Mouse (Mus musculus) CH12.LX (cell line): ENCODE measurements around the gene Capn2. TPM values are rescaled to one million over a fixed set of nuclear protein-coding genes. Genes with fewer than 3 reads are reported as not detected.

Experiments used
- DNase-seq: peaks from one replicate; pipeline ENCODE4 v3.0.0-alpha.2; 2013; ENCODE audit errors: extremely low read depth
- H3K27ac ChIP-seq: 2 replicates; pipeline ENCODE4 v1.5.1; 2012; ENCODE audit warnings: low read depth, mild to moderate bottlenecking, control low read depth, moderate library complexity; ENCODE audit not compliant: insufficient read depth
- H3K27me3 ChIP-seq: replicated peaks from 2 replicates; pipeline ENCODE3; 2012; ENCODE audit warnings: inconsistent platforms
- H3K36me3 ChIP-seq, 2 experiments: replicated peaks in 1 of 2; 2 replicates each; pipeline versions ENCODE3 to v1.6.1; 2012; ENCODE audit warnings: inconsistent platforms in 1 of 2, low read length in 1 of 2, mild to moderate bottlenecking in 1 of 2, mixed read lengths in 1 of 2, moderate library complexity in 1 of 2; ENCODE audit not compliant: control insufficient read depth in 1 of 2, insufficient read depth in 1 of 2
- H3K4me1 ChIP-seq, 2 experiments: 2 replicates each; pipeline ENCODE4 v1.6.1; 2012; ENCODE audit warnings: inconsistent platforms in 1 of 2, moderate library complexity in 1 of 2; ENCODE audit not compliant: insufficient read depth in 2 of 2, control insufficient read depth in 1 of 2
- H3K4me2 ChIP-seq: 2 replicates; pipeline ENCODE4 v1.6.1; 2012; ENCODE audit warnings: low read depth, mild to moderate bottlenecking, control low read depth; ENCODE audit not compliant: poor library complexity, insufficient read depth, severe bottlenecking
- H3K4me3 ChIP-seq, 3 experiments: fragments of 150-350 bp in 1 of 3; sonication (generic) in 1 of 3; replicated peaks in 1 of 3; 2 replicates each; pipeline versions ENCODE3 to v1.5.1; 2011 to 2012; ENCODE audit warnings: low read depth in 2 of 3, low read length in 2 of 3, mild to moderate bottlenecking in 2 of 3, moderate library complexity in 2 of 3, control low read depth in 1 of 3, improper control_type of control experiment in 1 of 3, inconsistent platforms in 1 of 3, mixed read lengths in 1 of 3; ENCODE audit not compliant: poor library complexity in 1 of 3
- H3K79me2 ChIP-seq: replicated peaks from 2 replicates; pipeline ENCODE4 v1.6.1; 2012; ENCODE audit warnings: mild to moderate bottlenecking, moderate library complexity; ENCODE audit not compliant: control insufficient read depth, poor library complexity, insufficient read depth, severe bottlenecking; ENCODE audit errors: extremely low read depth
- H3K9ac ChIP-seq: 2 replicates; pipeline ENCODE4 v1.6.1; 2012; ENCODE audit warnings: low read depth, mild to moderate bottlenecking, control low read depth, moderate library complexity; ENCODE audit not compliant: insufficient read depth
- H3K9me3 ChIP-seq: replicated peaks from 2 replicates; pipeline ENCODE3; 2012; ENCODE audit warnings: low read length, inconsistent platforms, mixed read lengths
- CHD1 ChIP-seq: IDR thresholded peaks from 2 replicates; pipeline ENCODE4 v1.6.1; 2012; ENCODE audit warnings: low read depth, low read length, improper control_type of control experiment, inconsistent platforms
- CHD2 ChIP-seq: IDR thresholded peaks from 2 replicates; pipeline ENCODE4 v1.6.1; 2011; ENCODE audit warnings: low read length, improper control_type of control experiment
- CTCF ChIP-seq, 2 experiments: IDR thresholded peaks in 1 of 2; conservative IDR thresholded peaks in 1 of 2; 2 replicates each; pipeline ENCODE4 v1.5.1; 2011 to 2012; ENCODE audit warnings: low read depth in 2 of 2, low read length in 2 of 2, improper control_type of control experiment in 1 of 2, inconsistent platforms in 1 of 2, mild to moderate bottlenecking in 1 of 2, moderate library complexity in 1 of 2
- GABPA ChIP-seq: IDR thresholded peaks from 2 replicates; pipeline ENCODE4 v1.6.1; 2012; ENCODE audit warnings: low read depth, low read length, improper control_type of control experiment, inconsistent platforms; ENCODE audit not compliant: insufficient replicate concordance
- HCFC1 ChIP-seq: IDR thresholded peaks from 2 replicates; pipeline ENCODE4 v1.6.1; 2012; ENCODE audit warnings: low read depth, mild to moderate bottlenecking, inconsistent platforms, low read length, improper control_type of control experiment
- IRF4 ChIP-seq: IDR thresholded peaks from 2 replicates; pipeline ENCODE4 v1.6.1; 2014; ENCODE audit warnings: low read depth, mild to moderate bottlenecking, inconsistent platforms, low read length, improper control_type of control experiment
- JUND ChIP-seq: conservative IDR thresholded peaks from 2 replicates; pipeline ENCODE4 v1.6.1; 2011; ENCODE audit warnings: low read depth, low read length, improper control_type of control experiment
- MAFK ChIP-seq: IDR thresholded peaks from 2 replicates; pipeline ENCODE4 v1.6.1; 2011; ENCODE audit warnings: low read length, improper control_type of control experiment; ENCODE audit not compliant: insufficient replicate concordance
- MAZ ChIP-seq: IDR thresholded peaks from 2 replicates; pipeline ENCODE4 v1.6.1; 2012; ENCODE audit warnings: low read depth, mild to moderate bottlenecking, inconsistent platforms, low read length, improper control_type of control experiment, moderate library complexity
- MXI1 ChIP-seq: IDR thresholded peaks from 2 replicates; pipeline ENCODE4 v1.6.1; 2011; ENCODE audit warnings: mild to moderate bottlenecking, low read depth, low read length, improper control_type of control experiment
- NELFE ChIP-seq: IDR thresholded peaks from 2 replicates; pipeline ENCODE4 v1.6.1; 2011; ENCODE audit warnings: low read depth, low read length, improper control_type of control experiment
- POLR2A ChIP-seq: IDR thresholded peaks from 2 replicates; pipeline ENCODE4 v1.6.1; 2011; ENCODE audit warnings: low read depth, mild to moderate bottlenecking, improper control_type of control experiment, low read length
- SMC3 ChIP-seq: IDR thresholded peaks from 2 replicates; pipeline ENCODE4 v1.6.1; 2011; ENCODE audit warnings: low read depth, low read length, improper control_type of control experiment
- TBP ChIP-seq: conservative IDR thresholded peaks from 2 replicates; pipeline ENCODE4 v1.6.1; 2011; ENCODE audit warnings: low read depth, low read length, improper control_type of control experiment
- TCF12 ChIP-seq: IDR thresholded peaks from 2 replicates; pipeline ENCODE4 v1.6.1; 2014; ENCODE audit warnings: low read depth, mild to moderate bottlenecking, inconsistent platforms, low read length, improper control_type of control experiment
- ZKSCAN1 ChIP-seq: IDR thresholded peaks from 2 replicates; pipeline ENCODE4 v1.6.1; 2012; ENCODE audit warnings: low read depth, inconsistent platforms, low read length, improper control_type of control experiment, borderline replicate concordance
- ZMIZ1 ChIP-seq: IDR thresholded peaks from 2 replicates; pipeline ENCODE4 v1.6.1; 2012; ENCODE audit warnings: low read depth, mild to moderate bottlenecking, inconsistent platforms, low read length, improper control_type of control experiment
- ZNF384 ChIP-seq: IDR thresholded peaks from 2 replicates; pipeline ENCODE4 v1.6.1; 2012; ENCODE audit warnings: low read depth, low read length, improper control_type of control experiment, inconsistent platforms
- dilution Hi-C: fragments of 300-500 bp; cut with MboI; formaldehyde crosslinking; loops from 2 replicates; pipeline ENCODE4 v1.14.3; 2020; ENCODE audit warnings: low sequenced_read_pairs; ENCODE audit not compliant: extremely low pct_unique_long_range_greater_than_20kb, extremely low pct_ligation_motif_present
- in situ Hi-C: fragments of 300-500 bp; cut with MboI; formaldehyde crosslinking; loops from 3 replicates; pipeline ENCODE4 v1.14.3; 2019; ENCODE audit warnings: low sequenced_read_pairs, low pct_ligation_motif_present, low pct_unique_long_range_greater_than_20kb, mixed read lengths
- polyA plus RNA-seq: library from polyadenylated mRNA; unstranded; fragments of >175 nt; gene quantifications from 2 replicates; pipeline ENCODE4 v1.2.1, GENCODE M21; 2012; ENCODE audit warnings: low read depth; ENCODE audit not compliant: insufficient read length
- total RNA-seq, 2 experiments: library from RNA; depleted of rRNA; stranded (reverse); fragments of 300-350 nt in 1 of 2; fragments of >200 nt in 1 of 2; gene quantifications; 2 replicates each; pipeline ENCODE4 v1.2.3; 2012 to 2014

The Capn2 gene
- total and polyA plus RNA-seq, 3 experiments = 10.9 to 28.1 (median 15.0) TPM

- Histone ChIP-seq H3K9me3 (no peaks in the 10 kb centered on the region), H3K27ac (no peak overlapping the region), H3K4me1 (peaks cover 7 to 53% of the 10 kb centered on the region in 2 experiments), H3K27me3 (peaks cover 2% of the 10 kb centered on the region), H3K4me2 (no peak overlapping the region), H3K9ac (no peak overlapping the region), H3K4me3 (no peak overlapping the region), H3K79me2 (no peaks in the 10 kb centered on the region; the same call in 1 of the 2 replicates), H3K36me3 (peaks cover 13 to 23% of the 10 kb centered on the region in 2 experiments)
- TF ChIP-seq MXI1 = no peak
- no peak for TF ChIP-seq GABPA
- no peak for TF ChIP-seq JUND
- TF ChIP-seq ZNF384 = no peak
- TF ChIP-seq CTCF (conservative IDR thresholded peaks at IDR 0.05 in 1 of 2, IDR thresholded peaks at IDR 0.05 in 1 of 2; ENCODE audit: low read depth in 2 of 2, low read length in 2 of 2) = no peak
- no peak for TF ChIP-seq TBP
- no peak for TF ChIP-seq CHD2
- no peak for TF ChIP-seq MAZ
- no peak for TF ChIP-seq HCFC1
- TF ChIP-seq ZMIZ1 = no peak
- dilution Hi-C loops (no loop called here), in situ Hi-C loops (loop anchor here (25.0 kb wide), 1 partner anchor 628 kb away; no protein-coding TSS in a partner anchor)
- DNase-seq = no peak
Measured at GRCm38 (mm10) chr1:182514803-182515590, 2.4 kb downstream of the Capn2 start.

- dilution Hi-C loops (no loop called here), in situ Hi-C loops (loop anchor here (25.0 kb wide), 1 partner anchor 626 kb away; no protein-coding TSS in a partner anchor)
- H3K9me3 ChIP-seq = no peaks in the 10 kb centered on the region
- TF ChIP-seq NELFE (no peak), SMC3 (no peak), MAFK (no peak), TCF12 (no peak), ZKSCAN1 (no peak), HCFC1 (no peak), POLR2A (no peak), CHD1 (no peak), ZNF384 (no peak), IRF4 (no peak)
- no peak overlapping the region for H3K9ac ChIP-seq
- no peak overlapping the region for H3K4me2 ChIP-seq
- no peak overlapping the region for H3K4me3 ChIP-seq
- peaks cover 7 to 44% of the 10 kb centered on the region in 2 experiments for H3K4me1 ChIP-seq
- no peak overlapping the region for H3K27ac ChIP-seq
- peaks cover 2% of the 10 kb centered on the region for H3K27me3 ChIP-seq
- peaks cover 20 to 35% of the 10 kb centered on the region in 2 experiments for H3K36me3 ChIP-seq
- no peak for DNase-seq
- no peaks in the 10 kb centered on the region; the same call in 1 of the 2 replicates for H3K79me2 ChIP-seq
Measured at GRCm38 (mm10) chr1:182513714-182514113, 3.7 kb downstream of the Capn2 start.
